Mouse (Mus musculus): ENCODE results near the gene Fam240a.

DNA sequence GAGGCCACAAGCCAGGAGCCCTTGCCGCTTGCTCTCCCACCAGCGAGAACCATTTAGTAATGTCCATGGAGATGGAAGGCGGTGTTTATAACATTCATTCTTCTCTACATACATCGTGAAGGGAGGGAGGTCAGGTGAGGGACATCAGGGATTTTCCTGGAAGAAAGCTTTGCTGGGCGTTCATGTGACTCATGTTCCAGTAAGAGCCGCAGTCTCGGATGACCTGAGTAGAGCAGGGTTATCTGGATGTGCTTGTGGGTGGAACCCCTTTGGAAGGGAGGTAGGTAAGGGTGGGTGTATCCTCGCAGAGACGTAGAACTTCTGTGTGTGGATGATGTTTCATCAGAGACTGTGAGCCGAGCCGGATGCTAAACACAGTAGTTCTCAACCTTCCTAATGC is 34.7 kb upstream of the Fam240a start, which contains the start of gene Lrrc2:
- no peak for TF ChIP-seq CTCF (IDR thresholded peaks at IDR 0.05; ENCODE audit: borderline replicate concordance, insufficient read depth, low read length)
- no peak for TF ChIP-seq POLR2A (IDR thresholded peaks at IDR 0.05; ENCODE audit: low read depth, low read length)

All from embryonic fibroblast, embryonic 13.5 days (primary cell).